Mouse (Mus musculus): Measurements from ENCODE around the gene Gm21119.

Gene Gm21119

DNA sequence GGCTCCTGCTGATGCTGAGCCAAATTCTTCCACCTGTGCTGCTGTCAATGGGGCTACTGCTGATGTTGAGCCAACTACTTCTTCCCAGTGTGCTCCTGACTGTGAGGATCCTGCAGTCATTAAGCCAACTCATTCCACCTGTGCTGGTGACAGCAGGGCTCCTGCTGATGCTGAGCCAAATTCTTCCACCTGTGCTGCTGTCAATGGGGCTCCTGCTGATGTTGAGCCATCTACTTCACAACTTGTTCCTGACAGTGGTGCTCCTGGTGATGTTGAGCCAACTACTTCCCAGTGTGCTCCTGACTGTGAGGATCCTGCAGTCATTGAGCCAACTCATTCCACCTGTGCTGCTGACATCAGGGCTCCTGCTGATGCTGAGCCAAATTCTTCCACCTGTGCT, 63.7 kb downstream of the Gm21119 start:
- peak; percentile 3 to 27 for DNase-seq

Measured in lung, postnatal 4 days (tissue).